Mouse (Mus musculus) lung, adult 2 months (tissue): ENCODE data around the gene Kansl1. TPM values are rescaled to one million over a fixed set of nuclear protein-coding genes. Genes with fewer than 3 reads are reported as not detected.

Experiments used
- DNase-seq: peaks from one replicate; pipeline ENCODE4 v3.0.0; 2022
- H3K4me1 ChIP-seq: fragments of 200-500 bp; 2 replicates; pipeline ENCODE4 v1.6.1; 2011; ENCODE audit warnings: low read length; ENCODE audit not compliant: control insufficient read depth, insufficient read depth
- H3K4me3 ChIP-seq: fragments of 200-500 bp; replicated peaks from 2 replicates; pipeline ENCODE3; 2011; ENCODE audit warnings: low read depth, mild to moderate bottlenecking, control low read depth, low read length; ENCODE audit errors: extremely low read depth
- CTCF ChIP-seq: fragments of 200-500 bp; IDR thresholded peaks from 2 replicates; pipeline ENCODE4 v1.5.1; 2011; ENCODE audit warnings: mild to moderate bottlenecking, low read length, control low read depth; ENCODE audit not compliant: insufficient read depth
- POLR2A ChIP-seq: fragments of 200-500 bp; IDR thresholded peaks from 2 replicates; pipeline ENCODE4 v1.6.1; 2011; ENCODE audit warnings: low read depth, mild to moderate bottlenecking, control low read depth, low read length, borderline replicate concordance; ENCODE audit errors: extremely low read depth
- WGBS: fragments of 180-500 bp; shearing (Covaris S2); methylation state at CpG from one replicate; pipeline ENCODE4 v1.1.7; 2018; 5-methylcytosine and 5-hydroxymethylcytosine counted together
- polyA plus RNA-seq: library from polyadenylated mRNA; depleted of rRNA; stranded (reverse); fragments of >200 nt; gene quantifications from 2 replicates; pipeline ENCODE4 v1.2.3, GENCODE M21; 2012

The Kansl1 gene
- polyA plus RNA-seq, 1 experiment, result 86.2 TPM

- WGBS, result 8% methylated on average over 24 of the region's 24 CpGs
- no peak for TF ChIP-seq CTCF
- no peak for TF ChIP-seq POLR2A
- peak; percentile 43 for DNase-seq
- H3K4me1 ChIP-seq, result peaks cover 13% of the 10 kb centered on the region
- peak overlapping the region; percentile 58 for H3K4me3 ChIP-seq
Observed at GRCm38 (mm10) chr11:104318940-104319781, 149.5 kb downstream of the Kansl1 start.

GRCm38 (mm10) chr11:104317631-104318030 lies 151.0 kb downstream of the Kansl1 start:
- TF ChIP-seq CTCF, result no peak
- no peak for TF ChIP-seq POLR2A
- 60% methylated on average over 3 of the region's 3 CpGs for WGBS
- H3K4me3 ChIP-seq, result no peak overlapping the region

GRCm38 (mm10) chr11:104316685-104317400 lies 151.8 kb downstream of the Kansl1 start:
- DNase-seq, result peak; percentile 44
- H3K4me1 ChIP-seq, result peaks cover 13% of the 10 kb centered on the region
- no peak overlapping the region for H3K4me3 ChIP-seq
- WGBS, result 28% methylated on average over 16 of the region's 16 CpGs
- TF ChIP-seq POLR2A (no peak), CTCF (no peak)

More at GRCm38 (mm10) chr11:104317631-104318030, 151.0 kb downstream of the Kansl1 start:
- peaks cover 13% of the 10 kb centered on the region for H3K4me1 ChIP-seq
- no peak for DNase-seq

- Histone ChIP-seq H3K4me1 (peaks cover 13% of the 10 kb centered on the region), H3K4me3 (no peak overlapping the region)
- TF ChIP-seq POLR2A (no peak; the same call in 1 of the 2 replicates), CTCF (peak; percentile 99)
- 2% methylated on average over 6 of the region's 6 CpGs for WGBS
- DNase-seq, result peak; percentile 80
Observed at GRCm38 (mm10) chr11:104315703-104316102, 153.0 kb downstream of the Kansl1 start.

- Histone ChIP-seq H3K4me1 (peaks cover 2% of the 10 kb centered on the region; the same call in 1 of the 2 replicates), H3K4me3 (no peak overlapping the region)
- TF ChIP-seq POLR2A, result no peak
- peak; percentile 56 for TF ChIP-seq CTCF
- WGBS, result 68% methylated on average over 7 of the region's 7 CpGs
- DNase-seq, result no peak
Observed at GRCm38 (mm10) chr11:104311643-104312042, 157.0 kb downstream of the Kansl1 start.

- no peaks in the 10 kb centered on the region for H3K4me1 ChIP-seq
- TF ChIP-seq POLR2A, result no peak
- no peak for TF ChIP-seq CTCF
- no peak overlapping the region for H3K4me3 ChIP-seq
- 33% methylated on average over 23 of the region's 23 CpGs for WGBS
- no peak for DNase-seq
Observed at GRCm38 (mm10) chr11:104310226-104310887, 158.3 kb downstream of the Kansl1 start.

GRCm38 (mm10) chr11:104309377-104310225 lies 159.1 kb downstream of the Kansl1 start:
- H3K4me1 ChIP-seq, result no peaks in the 10 kb centered on the region
- DNase-seq, result no peak
- TF ChIP-seq POLR2A (no peak), CTCF (no peak)
- no peak overlapping the region for H3K4me3 ChIP-seq
- 41% methylated on average over 12 of the region's 12 CpGs for WGBS

GRCm38 (mm10) chr11:104307136-104307535 lies 161.5 kb downstream of the Kansl1 start:
- no peak for DNase-seq
- WGBS, result 59% methylated on average over 4 of the region's 4 CpGs
- H3K4me3 ChIP-seq, result no peak overlapping the region
- peaks cover 5% of the 10 kb centered on the region for H3K4me1 ChIP-seq
- TF ChIP-seq POLR2A (no peak), CTCF (no peak)
